Mouse (Mus musculus) adrenal gland, adult 8-10 months (tissue): ENCODE results near the gene Gm28308. TPM values are rescaled to one million over a fixed set of nuclear protein-coding genes. Genes with fewer than 3 reads are reported as not detected.

Experiments
- DNase-seq: peaks from one replicate; pipeline ENCODE4 v3.0.0; 2022
- total RNA-seq, 4 experiments: library from RNA; stranded (reverse); gene quantifications; 2 replicates each; pipeline ENCODE4 v1.2.4; 2022

Gm28308 gene
- total RNA-seq, 4 experiments from 2014 or later: 0.49 to 2.8 (median 1.4) TPM

- DNase-seq: no peak
Observed at GRCm38 (mm10) chr6:52246403-52246803, 33.3 kb upstream of the Gm28308 start.

GRCm38 (mm10) chr6:52245757-52246142 lies 32.6 kb upstream of the Gm28308 start, which contains the start of gene Hoxa11:
TSS of gene Hoxa11 (minus strand) at chr6:52245810.
- DNase-seq: no peak

- DNase-seq: no peak
Observed at GRCm38 (mm10) chr6:52245040-52245756, 32.1 kb upstream of the Gm28308 start.

- no peak for DNase-seq
Observed at GRCm38 (mm10) chr6:52244471-52245039, 31.4 kb upstream of the Gm28308 start.

GRCm38 (mm10) chr6:52243681-52244121 lies 30.6 kb upstream of the Gm28308 start:
- no peak for DNase-seq

- DNase-seq: no peak
Observed at GRCm38 (mm10) chr6:52242801-52243332, 29.7 kb upstream of the Gm28308 start.

- no peak for DNase-seq
Observed at GRCm38 (mm10) chr6:52241001-52241621, 28.0 kb upstream of the Gm28308 start.

- no peak for DNase-seq
Observed at GRCm38 (mm10) chr6:52240389-52241000, 27.4 kb upstream of the Gm28308 start, which contains the start of gene Hoxa10. TSS of gene Hoxa10 (minus strand) at chr6:52240854.

- DNase-seq: no peak
Observed at GRCm38 (mm10) chr6:52239625-52240388, 26.7 kb upstream of the Gm28308 start.

GRCm38 (mm10) chr6:52238976-52239375 lies 25.8 kb upstream of the Gm28308 start:
- no peak for DNase-seq

- DNase-seq: no peak
Observed at GRCm38 (mm10) chr6:52238155-52238545, 25.0 kb upstream of the Gm28308 start.

GRCm38 (mm10) chr6:52237346-52238154 lies 24.4 kb upstream of the Gm28308 start:
- DNase-seq: no peak

GRCm38 (mm10) chr6:52236806-52237205 lies 23.7 kb upstream of the Gm28308 start:
- DNase-seq: no peak

- no peak for DNase-seq
Observed at GRCm38 (mm10) chr6:52235866-52236265, 22.7 kb upstream of the Gm28308 start.

- no peak for DNase-seq
Observed at GRCm38 (mm10) chr6:52235267-52235666, 22.1 kb upstream of the Gm28308 start.

- no peak for DNase-seq
Observed at GRCm38 (mm10) chr6:52234428-52235140, 21.4 kb upstream of the Gm28308 start.

GRCm38 (mm10) chr6:52233546-52234427 lies 20.6 kb upstream of the Gm28308 start:
- no peak for DNase-seq

GRCm38 (mm10) chr6:52232984-52233545 lies 19.9 kb upstream of the Gm28308 start:
- DNase-seq: no peak

- no peak for DNase-seq
Observed at GRCm38 (mm10) chr6:52232568-52232965, 19.4 kb upstream of the Gm28308 start.
